In the genomic region with DNA sequence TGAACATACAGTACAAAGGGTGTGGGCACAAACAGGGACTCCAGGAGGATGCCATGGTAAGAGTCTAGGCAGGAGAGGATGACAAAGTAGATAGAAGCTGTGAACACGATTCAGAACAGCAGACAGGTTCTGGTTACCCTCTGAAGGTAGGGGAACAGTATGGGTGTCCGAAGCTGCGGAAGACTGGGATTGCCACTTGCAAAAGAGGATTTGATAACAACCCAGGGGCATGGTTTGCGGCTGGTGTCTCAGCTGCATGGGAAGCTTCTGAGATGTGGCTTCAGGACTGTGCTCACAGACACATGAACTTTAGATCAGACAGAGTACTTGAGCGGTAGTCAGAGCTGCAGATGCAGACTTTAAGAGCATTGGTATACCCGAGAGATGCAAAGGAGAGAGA, we compare ENCODE assay signal across 31 mouse cellular contexts. TPM values are rescaled to one million over a fixed set of nuclear protein-coding genes. Genes with fewer than 3 reads are reported as not detected.
"Had no signal": no experiment of that assay in that cellular context is flagged by ENCODE, and none has a peak within 500 bp of the region (broad histone marks: within the 10 kb centered on the region; RNA-seq: fewer than 3 reads in every experiment).

No protein-coding gene starts in this region.

- DNase-seq: kidney, adult 2 months; kidney, postnatal 25 days; layer of hippocampus, adult 9-11 months; lung, adult 18-20 months; lung, postnatal 10 days; lung, postnatal 36 days; retina, postnatal 1 day; right cerebral cortex, postnatal 25 days; spleen, adult 18-20 months; thymus, postnatal 36 days had no signal

- H3K9ac ChIP-seq: liver, embryonic 14.5 days; lung, embryonic 15.5 days; midbrain, embryonic 13.5 days; neural tube, embryonic 13.5 days; stomach, embryonic 15.5 days had no signal

- H3K4me2 ChIP-seq: lung, embryonic 15.5 days; midbrain, embryonic 13.5 days; neural tube, embryonic 13.5 days; stomach, embryonic 15.5 days had no signal

- H3K9me3 ChIP-seq: lung, embryonic 15.5 days; megakaryocyte, embryonic 14.5 days; midbrain, embryonic 10.5 days; midbrain, embryonic 13.5 days; neural tube, embryonic 13.5 days; stomach, embryonic 15.5 days had no signal

- H3K4me1 ChIP-seq: lung, embryonic 15.5 days; midbrain, embryonic 10.5 days; midbrain, embryonic 13.5 days; neural tube, embryonic 13.5 days; stomach, embryonic 15.5 days had no signal

- H3K27ac ChIP-seq: kidney, postnatal 0 days; layer of hippocampus, adult 2 months; liver, embryonic 14.5 days; lung, embryonic 15.5 days; midbrain, embryonic 10.5 days; midbrain, embryonic 13.5 days; neural tube, embryonic 13.5 days; stomach, embryonic 15.5 days had no signal

- H3K27me3 ChIP-seq: lung, embryonic 15.5 days; megakaryocyte, embryonic 14.5 days; midbrain, embryonic 13.5 days; neural tube, embryonic 13.5 days; stomach, embryonic 15.5 days had no signal

- H3K4me3 ChIP-seq: layer of hippocampus, adult 2 months; lung, embryonic 15.5 days; megakaryocyte, embryonic 14.5 days; midbrain, embryonic 10.5 days; midbrain, embryonic 13.5 days; myocyte; neural tube, embryonic 13.5 days; stomach, embryonic 15.5 days had no signal

- ATAC-seq: intestine, postnatal 0 days; midbrain, embryonic 13.5 days; midbrain, embryonic 16.5 days had no signal

RNA-seq across cellular contexts. Expression of a gene that starts 46.5 kb away (rescaled TPM):
- total RNA-seq: layer of hippocampus, adult 2 months; layer of hippocampus, postnatal 25 days; liver, adult 2 months; monocyte, adult 5-6 weeks; neutrophil, adult 5-6 weeks had no signal
- polyA plus RNA-seq: intestine, postnatal 0 days; kidney, adult 2 months; kidney, embryonic 14.5 days; kidney, postnatal 0 days; large intestine, adult 2 months; limb, embryonic 11.5 days; limb, embryonic 14.5 days; liver, adult 2 months; liver, embryonic 14.5 days; lung, embryonic 15.5 days; midbrain, embryonic 10.5 days; midbrain, embryonic 13.5 days; midbrain, embryonic 16.5 days; myocyte; neural tube, embryonic 13.5 days; stomach, embryonic 15.5 days; thymus, postnatal 0 days had no signal
